Mouse (Mus musculus) cerebellum, postnatal 36 days (tissue): ENCODE results near the gene Sf3b1.
A peak's percentile ranks its signal among the peaks of the same experiment; 100 is the strongest.
"Not testable (repeated sequence)": the region's sequence is repeated elsewhere in the genome, so short reads cannot be mapped to it uniquely, and the experiment has no call there.

ENCODE experiments used
- DNase-seq, 2 experiments: peaks; one replicate each; pipeline ENCODE4 v3.0.0; 2021 to 2022; ENCODE audit warnings: mixed read lengths in 2 of 2

Gene Sf3b1

GRCm38 (mm10) chr1:55027253-55027801, at the start of gene Sf3b1:
TSS of gene Sf3b1 (minus strand) at chr1:55027481.
- DNase-seq = peak; percentile 95

- no peak for DNase-seq
Measured at GRCm38 (mm10) chr1:55076395-55076743, 49.1 kb upstream of the Sf3b1 start.

DNA sequence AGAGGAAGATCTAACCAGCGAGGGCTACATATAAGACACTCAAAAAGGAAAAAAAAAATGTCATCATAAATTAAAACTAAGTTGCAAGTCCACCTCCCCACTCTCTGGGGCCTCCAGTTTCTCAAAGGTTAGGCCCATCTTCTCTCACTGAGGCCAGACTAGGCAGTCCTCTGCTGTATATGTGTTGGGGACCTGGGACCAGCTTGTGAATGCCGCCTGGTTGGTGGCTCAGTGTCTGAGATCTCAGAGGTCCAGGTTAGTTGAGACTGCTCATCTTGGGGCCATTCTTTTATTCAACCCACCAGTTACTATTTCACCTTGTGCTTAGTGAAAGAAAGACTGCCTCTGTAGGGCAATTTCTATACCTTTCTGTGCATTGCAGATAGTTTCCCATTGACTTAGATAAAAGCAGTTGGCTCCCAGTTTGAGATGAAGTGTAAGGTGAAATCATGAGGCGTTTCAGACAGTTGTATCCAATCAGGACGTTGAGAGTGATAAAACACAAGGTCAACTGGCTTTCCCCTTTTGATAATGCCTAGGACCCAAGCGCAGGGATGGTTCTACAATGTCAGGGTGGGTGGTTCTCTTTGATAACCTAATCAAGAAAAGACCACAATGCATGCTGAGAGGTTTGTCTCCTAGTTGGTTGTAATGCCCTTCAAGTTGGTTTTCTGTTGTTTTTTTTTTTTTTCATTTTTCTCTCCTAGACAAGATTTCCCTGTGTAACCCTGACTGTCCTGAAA, 48.5 kb upstream of the Sf3b1 start:
- no peak for DNase-seq

- no peak for DNase-seq
Measured at GRCm38 (mm10) chr1:55074757-55075156, 47.5 kb upstream of the Sf3b1 start.

- DNase-seq = not testable (repeated sequence)
Measured at GRCm38 (mm10) chr1:55072328-55072727, 45.0 kb upstream of the Sf3b1 start.

DNA sequence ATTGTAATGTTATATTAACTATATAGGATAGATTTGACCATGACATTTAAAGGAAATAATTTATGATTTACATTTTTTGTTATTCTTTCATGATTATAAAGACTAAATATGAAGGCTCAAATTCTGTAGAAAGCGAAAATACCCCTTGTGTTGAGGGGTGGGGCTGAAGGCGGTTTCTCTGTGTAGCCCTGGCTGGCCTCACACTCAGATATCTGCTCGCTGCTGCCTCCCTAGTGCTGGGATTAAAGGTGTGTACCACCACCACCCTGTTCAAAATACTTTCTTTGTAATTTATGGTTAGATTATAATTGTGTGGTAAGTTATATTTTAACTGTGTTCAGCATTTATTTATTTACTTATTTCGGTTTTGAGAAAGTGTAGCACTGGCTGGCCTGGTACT, 34.5 kb upstream of the Sf3b1 start:
- no peak for DNase-seq

GRCm38 (mm10) chr1:55061099-55061498, 33.8 kb upstream of the Sf3b1 start:
- DNase-seq = no peak

GRCm38 (mm10) chr1:55058383-55058782, 31.1 kb upstream of the Sf3b1 start:
- DNase-seq = not testable (repeated sequence)

DNA sequence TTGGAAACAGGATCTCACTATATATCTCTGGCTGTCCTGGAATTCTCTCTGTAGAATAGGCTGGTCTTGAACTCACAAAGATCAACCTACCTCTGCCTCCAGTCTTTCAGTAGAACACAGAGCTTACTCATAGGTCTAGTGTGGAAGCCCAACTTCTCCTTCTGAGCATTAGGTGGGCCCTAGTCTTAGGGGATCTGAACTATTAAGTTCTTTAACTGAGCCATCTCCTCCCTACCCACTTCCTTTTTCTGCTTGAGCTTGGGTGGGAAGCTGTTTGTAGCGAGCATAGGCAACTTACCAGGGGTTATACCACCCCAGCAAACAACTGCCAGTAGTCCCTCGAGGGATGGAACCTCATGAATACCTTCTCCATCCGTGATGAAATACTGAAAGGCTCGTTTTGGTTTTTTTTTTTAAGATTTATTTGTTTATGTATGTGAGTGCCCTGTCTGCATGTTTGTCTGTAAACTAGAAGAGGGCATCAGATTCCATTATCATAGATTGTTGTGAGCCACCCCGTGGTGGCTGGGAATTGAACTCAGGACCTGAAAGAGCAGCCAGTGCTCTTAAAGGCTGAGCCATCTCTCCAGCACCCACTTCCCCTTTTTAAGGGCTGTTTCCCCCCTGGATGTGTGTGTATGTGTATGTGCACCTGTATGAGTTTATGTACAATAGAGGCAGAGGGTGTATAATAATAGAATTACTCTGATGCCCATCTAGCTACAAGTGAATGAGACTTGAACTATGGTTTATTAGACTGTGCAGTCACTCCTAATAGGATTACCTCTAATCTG, 28.2 kb upstream of the Sf3b1 start:
- no peak for DNase-seq

GRCm38 (mm10) chr1:55053596-55053995, 26.3 kb upstream of the Sf3b1 start:
- DNase-seq = no peak

DNA sequence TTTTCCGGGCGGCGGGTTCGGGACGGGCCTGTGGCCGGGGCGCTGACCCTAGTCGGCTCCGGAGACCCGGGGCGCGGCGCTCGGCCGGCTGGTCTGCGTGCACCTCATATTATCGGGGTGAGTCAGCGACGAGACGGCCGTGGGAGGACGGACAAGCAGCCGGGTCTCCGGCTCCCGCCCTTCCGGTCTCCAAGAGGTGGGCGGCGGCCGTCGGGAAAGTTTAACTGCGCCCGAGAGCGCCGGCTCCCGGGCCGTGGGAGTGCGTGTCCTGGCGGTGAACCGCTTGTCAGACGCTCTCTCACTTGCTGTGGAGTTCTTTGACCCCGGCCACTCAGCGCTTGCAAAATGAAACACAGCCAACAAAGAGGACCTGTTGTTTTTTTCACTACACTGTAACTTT, 25.7 kb upstream of the Sf3b1 start:
- DNase-seq = no peak

DNA sequence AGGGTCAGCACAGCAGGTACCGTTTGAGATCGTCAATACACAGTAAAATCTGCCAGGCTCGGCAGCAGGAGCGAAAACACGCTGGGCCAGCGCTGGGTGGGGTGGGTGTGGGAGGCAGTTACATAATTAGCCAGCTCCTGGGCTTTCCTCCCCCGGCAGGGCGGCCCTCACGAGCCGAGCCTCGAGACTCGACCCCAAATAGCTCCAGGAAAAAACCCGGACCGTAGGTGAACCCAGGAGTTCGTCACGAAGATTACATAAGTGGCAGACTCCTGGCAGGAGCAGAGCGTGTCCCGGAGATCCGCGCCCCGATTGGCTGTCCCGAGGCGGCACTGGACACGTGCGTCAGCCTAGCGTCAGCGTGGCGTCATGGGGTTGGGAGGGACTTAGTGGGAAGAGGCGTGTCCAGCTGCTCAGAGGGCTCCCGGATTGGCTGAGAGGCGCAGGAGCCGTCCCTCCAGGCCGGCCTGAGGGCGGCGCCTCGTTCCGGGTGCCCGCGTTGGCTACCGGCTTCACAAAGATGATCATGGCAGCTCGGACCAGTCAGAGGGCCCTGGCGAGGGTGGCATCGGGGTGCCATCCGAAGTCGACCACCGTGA, 25.2 kb upstream of the Sf3b1 start, which contains the start of gene Coq10b:
Gene Coq10b, plus strand, starts transcription at position 416 of the 599 bp plus-strand sequence.
- peak; percentile 98 to 99 for DNase-seq

DNA sequence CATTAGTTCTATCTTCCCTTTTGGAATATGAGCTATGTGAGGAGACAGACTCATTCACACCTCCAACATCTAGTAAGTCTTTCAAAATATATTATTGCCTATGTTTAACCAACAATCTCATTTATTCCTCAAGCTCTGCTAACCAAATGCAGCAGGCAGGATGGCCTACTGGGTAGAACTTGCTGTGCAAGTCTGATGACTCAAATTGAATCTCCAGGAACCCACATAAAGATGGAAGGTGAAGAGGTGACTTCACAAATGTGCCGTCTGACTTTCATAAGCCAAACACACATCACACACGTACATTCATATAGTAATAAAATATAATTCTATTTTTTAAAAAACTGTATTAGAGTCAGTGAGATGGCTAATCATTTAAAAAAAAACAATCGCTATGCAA, 24.4 kb upstream of the Sf3b1 start:
- DNase-seq = no peak

DNA sequence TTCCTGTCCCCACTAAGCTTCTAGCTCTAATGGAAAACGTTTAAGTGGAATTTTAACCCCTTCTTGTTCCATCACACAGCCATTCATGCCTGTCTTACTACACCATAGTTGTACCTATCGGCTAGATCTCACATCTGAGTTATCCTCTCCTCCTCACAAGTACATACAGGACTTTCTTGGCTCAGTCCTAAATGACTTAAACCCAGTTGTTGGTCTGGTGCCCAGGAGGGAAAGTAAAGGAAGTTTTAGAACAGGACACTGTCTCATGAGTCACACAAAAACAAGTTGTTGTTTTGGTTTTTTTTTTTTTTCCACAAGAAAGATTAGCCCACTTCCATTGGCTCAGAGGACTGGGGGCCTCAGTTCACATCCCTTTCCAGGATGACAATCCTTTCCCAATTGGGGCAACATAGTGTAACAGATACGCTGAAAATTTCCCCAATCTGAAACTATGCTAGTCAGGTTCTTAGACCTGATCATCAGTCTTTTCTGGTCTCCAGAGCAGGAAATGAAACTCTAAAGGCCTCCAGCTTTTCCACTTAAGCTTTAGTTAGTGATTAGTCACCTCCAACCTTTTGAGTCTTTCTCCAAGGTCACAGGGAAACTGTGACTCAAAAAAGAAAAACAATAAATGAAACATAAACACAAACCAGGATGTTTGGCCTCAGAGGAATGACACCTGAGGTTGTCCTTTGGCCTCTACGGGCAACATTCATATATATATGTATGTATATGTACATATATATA, 21.7 kb upstream of the Sf3b1 start:
- no peak for DNase-seq

DNA sequence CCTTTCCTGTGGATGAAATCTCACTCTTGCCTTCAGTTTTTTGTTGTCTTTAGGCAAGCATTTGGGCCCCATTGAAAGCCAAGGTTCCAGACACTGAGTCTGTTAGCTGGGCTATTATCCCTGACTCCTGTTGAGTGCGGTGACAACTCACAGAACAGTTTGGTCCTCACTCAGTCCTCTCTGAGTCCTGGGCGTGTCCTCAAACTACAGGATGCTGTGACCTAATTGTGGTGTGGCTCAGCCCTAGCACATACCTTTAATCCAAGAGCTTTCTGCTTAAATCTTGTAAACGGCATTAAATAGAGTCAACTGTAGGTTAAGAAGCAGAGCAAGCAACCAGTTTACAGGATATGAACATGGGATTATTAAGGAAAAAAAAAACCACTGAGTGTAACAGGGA, 15.9 kb upstream of the Sf3b1 start:
- DNase-seq = no peak

DNA sequence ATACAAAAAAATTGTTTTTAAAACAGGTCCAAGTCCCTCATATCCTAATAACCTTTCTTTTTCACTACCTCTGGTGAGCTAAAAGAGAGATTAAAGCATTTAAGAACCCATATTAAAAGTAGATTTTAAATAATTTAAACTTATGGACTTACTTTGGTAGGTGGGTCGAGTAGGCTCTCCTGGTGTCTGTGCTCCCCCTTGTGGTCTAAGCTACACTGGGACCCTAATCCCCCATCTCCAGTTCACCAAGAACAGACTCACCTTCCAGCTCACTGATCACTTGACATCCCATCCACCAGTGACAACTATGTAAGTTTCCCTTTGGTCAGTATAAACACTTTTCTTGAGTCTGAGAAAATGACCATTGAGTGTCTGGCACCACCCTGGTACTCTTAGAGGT, 15.0 kb upstream of the Sf3b1 start:
- no peak for DNase-seq

- DNase-seq = no peak
Measured at GRCm38 (mm10) chr1:55041691-55042090, 14.4 kb upstream of the Sf3b1 start.

DNA sequence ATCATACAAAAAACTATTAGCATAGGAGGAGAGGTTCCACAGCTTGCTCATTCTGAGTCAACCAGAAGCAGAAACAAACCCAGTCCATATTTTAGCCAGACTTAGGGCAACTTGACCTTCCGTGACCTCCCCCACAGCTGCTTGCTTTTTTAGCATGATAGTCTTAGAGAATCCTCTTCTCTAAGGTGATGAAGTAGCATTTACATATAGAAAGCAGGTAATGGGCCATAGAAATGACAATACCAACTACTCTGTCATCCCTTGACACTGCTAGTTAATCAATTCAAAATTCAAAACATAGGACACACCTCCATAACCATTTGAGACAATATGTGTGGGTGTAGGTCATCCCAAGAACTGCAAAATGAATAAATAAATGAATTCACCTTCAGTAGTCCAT, 12.7 kb upstream of the Sf3b1 start:
- no peak for DNase-seq

- no peak for DNase-seq
Measured at GRCm38 (mm10) chr1:55031026-55031779, 3.9 kb upstream of the Sf3b1 start.

DNA sequence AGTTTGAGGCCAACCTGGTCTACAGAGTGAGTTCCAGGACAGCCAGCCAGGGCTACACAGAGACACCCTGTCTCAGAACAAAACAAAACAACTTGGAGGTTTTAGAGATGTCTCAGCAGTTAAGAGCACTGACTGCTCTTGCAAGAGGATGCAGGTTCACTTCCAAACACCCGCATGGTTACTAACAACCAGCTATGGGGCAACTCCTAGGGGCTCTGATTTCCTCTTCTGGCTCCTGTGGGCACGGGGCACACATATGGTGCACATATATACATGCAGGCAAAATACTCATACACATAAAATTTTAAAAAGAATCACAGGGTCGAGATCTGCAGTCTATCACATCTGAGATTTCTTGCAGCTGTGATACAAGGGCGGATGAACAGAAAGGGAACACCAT, 2.2 kb upstream of the Sf3b1 start:
- DNase-seq = no peak

DNA sequence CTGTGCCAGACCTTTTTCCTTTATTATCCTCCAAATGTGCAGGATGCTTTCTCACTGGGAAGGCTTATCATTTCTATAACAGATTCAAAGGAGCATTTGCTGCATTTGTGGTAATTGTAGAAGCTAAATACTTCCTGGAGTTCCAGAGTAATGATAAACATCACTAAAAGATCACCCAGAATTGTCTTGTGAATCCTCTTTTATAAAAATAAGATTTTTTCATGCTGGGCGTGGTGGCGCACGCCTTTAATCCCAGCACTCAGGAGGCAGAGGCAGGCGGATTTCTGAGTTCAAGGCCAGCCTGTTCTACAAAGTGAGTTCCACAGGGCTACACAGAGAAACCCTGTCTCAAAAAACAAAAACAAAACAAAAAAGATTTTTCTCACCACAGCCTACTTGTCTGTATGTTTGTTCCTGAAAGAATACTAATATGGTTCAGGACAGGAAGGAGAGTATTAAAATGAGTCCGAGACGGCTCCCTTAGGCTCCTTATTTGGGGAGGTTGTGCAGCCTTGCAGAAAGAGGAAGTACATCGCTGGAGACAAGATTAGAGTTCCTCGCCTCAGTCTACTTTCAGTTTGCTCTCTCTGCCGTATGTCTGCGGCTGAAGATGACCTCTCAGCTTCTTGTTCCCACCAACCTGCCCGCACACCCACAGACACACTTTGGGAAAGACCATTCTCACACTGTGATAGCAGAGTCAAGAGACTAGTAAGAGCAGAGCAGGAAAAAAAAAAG, 1.4 kb upstream of the Sf3b1 start:
- DNase-seq = no peak
